Mouse (Mus musculus) liver, postnatal 0 days (tissue): ENCODE measurements around the gene Eif4g3.

Experiments
- CTCF ChIP-seq: sonication (generic); IDR thresholded peaks from 2 replicates; pipeline ENCODE4 v1.5.1; 2016; ENCODE audit warnings: antibody characterized with exemption, low read depth
- EP300 ChIP-seq: IDR thresholded peaks from 2 replicates; pipeline ENCODE4 v1.6.1; 2016; ENCODE audit warnings: antibody characterized with exemption, low read depth, mild to moderate bottlenecking

DNA sequence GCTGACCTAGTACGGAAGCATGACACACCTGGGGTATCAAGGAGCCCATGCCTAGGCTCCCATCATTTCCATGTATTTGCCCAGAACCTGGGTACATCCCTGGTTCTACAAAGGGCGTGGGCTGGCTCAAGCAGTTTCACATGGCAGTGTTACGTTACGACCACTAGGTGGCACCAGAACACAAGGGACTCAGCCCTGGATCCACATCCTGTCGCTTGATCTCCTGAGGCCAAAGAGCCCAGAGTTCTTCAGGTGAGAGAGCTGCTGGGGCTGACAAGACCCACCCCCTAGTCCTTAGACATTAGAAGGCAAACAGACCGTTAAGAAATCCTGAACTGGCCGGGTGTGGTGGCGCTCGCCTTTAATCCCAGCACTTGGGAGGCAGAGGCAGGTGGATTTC, 24.6 kb upstream of the Eif4g3 start:
- TF ChIP-seq CTCF (peak; percentile 98), EP300 (no peak)
